Mouse (Mus musculus) G1E (cell line): ENCODE results near the gene Gpatch8. TPM values are rescaled to one million over a fixed set of nuclear protein-coding genes. Genes with fewer than 3 reads are reported as not detected.

Experiments used
- ATAC-seq: 2 replicates; pipeline ENCODE4 v1.8.0; 2016; ENCODE audit warnings: mild to moderate bottlenecking; ENCODE audit not compliant: insufficient number of reproducible peaks, poor library complexity, low FRiP score, severe bottlenecking; ENCODE audit errors: extremely low read depth
- DNase-seq: peaks from one replicate; pipeline ENCODE4 v3.0.0; 2012; ENCODE audit warnings: low spot score
- H3K27me3 ChIP-seq: 2 replicates; pipeline ENCODE4 v1.6.1; 2012; ENCODE audit warnings: mild to moderate bottlenecking, low read length, inconsistent platforms; ENCODE audit not compliant: insufficient read depth
- H3K36me3 ChIP-seq: replicated peaks from 2 replicates; pipeline ENCODE3; 2012; ENCODE audit warnings: mild to moderate bottlenecking, inconsistent platforms
- H3K4me1 ChIP-seq: 2 replicates; pipeline ENCODE4 v1.6.1; 2012; ENCODE audit warnings: low read depth, low read length, inconsistent platforms, mixed read lengths; ENCODE audit not compliant: insufficient read depth
- H3K4me3 ChIP-seq: 2 replicates; pipeline ENCODE4 v1.5.1; 2012; ENCODE audit warnings: low read depth, mild to moderate bottlenecking, inconsistent platforms, low read length, moderate library complexity, mixed read lengths
- H3K9me3 ChIP-seq: replicated peaks from 2 replicates; pipeline ENCODE4 v1.6.1; 2012; ENCODE audit warnings: inconsistent platforms
- CTCF ChIP-seq: IDR thresholded peaks from 2 replicates; pipeline ENCODE4 v1.5.1; 2012; ENCODE audit warnings: low read depth, low read length, inconsistent platforms, mixed read lengths
- GATA1 ChIP-seq: IDR thresholded peaks from 2 replicates; pipeline ENCODE4 v1.6.1; 2012; ENCODE audit warnings: borderline replicate concordance, low read length, inconsistent platforms, mixed read lengths
- GATA2 ChIP-seq: IDR thresholded peaks from 2 replicates; pipeline ENCODE4 v1.6.1; 2012; ENCODE audit warnings: low read depth, low read length, inconsistent platforms, borderline replicate concordance
- POLR2AphosphoS5 ChIP-seq: IDR thresholded peaks from 2 replicates; pipeline ENCODE4 v1.6.1; 2012; ENCODE audit warnings: low read depth, low read length, inconsistent platforms; ENCODE audit not compliant: insufficient replicate concordance
- TAL1 ChIP-seq: conservative IDR thresholded peaks from 2 replicates; pipeline ENCODE4 v1.6.1; 2012; ENCODE audit warnings: low read depth, low read length, inconsistent platforms, mixed read lengths
- polyA plus RNA-seq: library from polyadenylated mRNA; stranded (reverse); fragments of >175 nt; gene quantifications from 2 replicates; pipeline ENCODE4 v1.2.3, GENCODE M21; 2012
- total RNA-seq, 2 experiments: library from RNA; stranded (forward) in 1 of 2; stranded (reverse) in 1 of 2; fragments of 200-1000 nt in 1 of 2; fragments of >200 nt in 1 of 2; fragmentation: Nextera tagmentation in 1 of 2; gene quantifications; 2 replicates each; pipeline ENCODE4 v1.2.3; 2014 to 2017

The Gpatch8 gene
- total and polyA plus RNA-seq, 3 experiments, result 16.1 to 69.2 (median 26.0) TPM

DNA sequence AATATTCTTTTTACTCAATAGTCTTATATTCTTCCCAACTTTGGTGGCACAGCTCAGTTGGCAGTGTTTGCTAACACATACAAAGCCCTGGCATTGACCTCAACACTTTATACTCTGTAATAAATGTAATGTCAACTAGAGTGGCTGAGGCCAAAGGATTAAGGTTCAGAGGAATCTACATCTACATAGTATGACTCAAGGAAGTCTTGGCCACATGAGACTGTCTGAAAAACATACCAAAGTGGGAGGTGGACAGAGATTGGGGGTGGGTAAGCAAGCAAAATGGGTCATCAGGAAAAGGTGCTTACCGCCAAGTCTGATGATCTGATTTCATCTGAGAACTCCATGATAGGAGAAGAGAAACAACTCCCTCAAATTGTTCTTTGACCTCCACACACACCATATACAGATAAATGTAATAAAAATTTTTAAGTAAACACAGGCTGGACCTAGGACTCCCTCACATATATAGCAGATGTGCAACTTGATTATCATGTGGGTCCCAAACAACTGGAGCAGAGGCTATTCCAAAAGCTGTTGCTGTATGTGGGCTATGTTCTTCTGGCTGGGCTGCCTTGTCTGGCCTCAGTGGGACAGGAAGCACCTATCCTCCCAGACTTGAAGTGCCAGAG is 41.3 kb downstream of the Gpatch8 start:
- TF ChIP-seq POLR2AphosphoS5, result no peak
- TF ChIP-seq CTCF, result no peak
- TF ChIP-seq TAL1, result no peak
- no peak for ATAC-seq
- DNase-seq, result no peak
- H3K36me3 ChIP-seq, result peaks cover 68% of the 10 kb centered on the region
- H3K4me1 ChIP-seq, result no peaks in the 10 kb centered on the region
- no peak overlapping the region for H3K4me3 ChIP-seq
- no peaks in the 10 kb centered on the region for H3K27me3 ChIP-seq
- H3K9me3 ChIP-seq, result no peaks in the 10 kb centered on the region

DNA sequence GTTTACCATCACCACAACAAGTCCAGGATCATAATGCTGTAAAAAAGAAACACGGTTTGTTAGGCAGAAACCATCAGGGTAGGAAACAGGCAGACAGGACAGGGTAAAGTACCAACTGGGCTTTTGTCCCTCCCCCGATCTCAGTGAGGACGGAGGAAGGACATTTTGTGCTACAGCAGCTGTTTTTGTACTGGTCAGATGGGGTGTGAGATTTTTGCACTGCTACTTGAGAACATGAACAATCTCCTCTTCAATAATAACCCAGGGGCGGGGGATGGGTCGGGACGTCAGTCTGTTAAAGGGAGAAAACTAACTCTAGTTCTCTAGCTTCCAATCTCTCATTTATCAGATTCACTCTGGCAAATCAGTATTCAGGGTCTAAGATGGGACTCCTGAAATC is 46.0 kb downstream of the Gpatch8 start:
- no peak for TF ChIP-seq TAL1
- TF ChIP-seq POLR2AphosphoS5, result no peak
- no peak for TF ChIP-seq CTCF
- no peak for TF ChIP-seq GATA1
- no peak for TF ChIP-seq GATA2
- ATAC-seq, result no peak
- Histone ChIP-seq H3K9me3 (no peaks in the 10 kb centered on the region), H3K4me1 (no peaks in the 10 kb centered on the region), H3K27me3 (no peaks in the 10 kb centered on the region), H3K36me3 (peaks cover 51% of the 10 kb centered on the region), H3K4me3 (no peak overlapping the region)
- no peak for DNase-seq

DNA sequence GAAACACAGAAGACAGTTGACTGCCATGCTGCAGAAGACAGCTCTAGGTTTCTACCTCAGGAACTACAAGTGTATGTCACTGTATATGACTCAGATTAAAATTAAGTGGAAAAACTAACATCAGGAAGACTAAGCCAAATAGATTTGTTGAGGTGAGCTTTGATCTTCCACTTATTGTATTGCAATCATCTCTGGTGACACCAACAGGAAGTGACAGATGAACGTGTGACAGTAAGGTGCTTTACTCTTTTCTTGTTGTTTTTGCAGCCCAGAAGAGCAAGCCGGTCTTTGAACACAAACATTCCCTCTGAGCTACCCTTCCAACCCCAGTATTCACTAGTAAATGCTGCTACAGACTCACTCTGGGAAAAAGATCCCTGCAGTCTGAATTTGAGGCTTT is 59.5 kb downstream of the Gpatch8 start:
- peaks cover 84% of the 10 kb centered on the region for H3K36me3 ChIP-seq
- H3K9me3 ChIP-seq, result no peaks in the 10 kb centered on the region
- TF ChIP-seq TAL1 (no peak), GATA1 (no peak), POLR2AphosphoS5 (no peak), CTCF (no peak), GATA2 (no peak)
- ATAC-seq, result no peak
- no peak overlapping the region for H3K4me3 ChIP-seq
- peaks cover 7% of the 10 kb centered on the region for H3K4me1 ChIP-seq
- DNase-seq, result no peak
- H3K27me3 ChIP-seq, result no peaks in the 10 kb centered on the region

DNA sequence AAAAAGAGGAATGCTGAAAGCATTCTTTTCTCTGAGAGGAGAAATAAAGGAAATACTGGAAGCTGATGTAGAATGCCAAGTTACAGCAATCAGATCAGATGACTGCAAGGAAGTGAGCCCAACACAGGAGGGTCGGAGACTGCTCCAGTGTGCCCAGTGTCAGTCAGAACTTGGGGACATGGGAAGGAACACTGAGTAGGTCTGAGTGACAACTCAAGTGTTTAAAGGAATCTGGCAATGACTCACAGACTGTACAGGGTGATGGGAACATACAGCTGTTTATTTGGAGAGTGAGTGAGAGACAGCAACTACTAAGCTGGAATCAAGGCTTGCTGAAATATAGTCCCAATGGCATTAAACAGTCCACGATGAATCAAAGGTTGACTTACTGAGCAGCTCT is 60.0 kb downstream of the Gpatch8 start:
- TF ChIP-seq POLR2AphosphoS5, result no peak
- TF ChIP-seq GATA2, result no peak
- no peak for TF ChIP-seq GATA1
- TF ChIP-seq TAL1, result no peak
- TF ChIP-seq CTCF, result no peak
- peaks cover 7% of the 10 kb centered on the region for H3K4me1 ChIP-seq
- H3K27me3 ChIP-seq, result no peaks in the 10 kb centered on the region
- DNase-seq, result no peak
- H3K36me3 ChIP-seq, result peaks cover 79% of the 10 kb centered on the region
- no peak for ATAC-seq
- no peaks in the 10 kb centered on the region for H3K9me3 ChIP-seq
- H3K4me3 ChIP-seq, result no peak overlapping the region

DNA sequence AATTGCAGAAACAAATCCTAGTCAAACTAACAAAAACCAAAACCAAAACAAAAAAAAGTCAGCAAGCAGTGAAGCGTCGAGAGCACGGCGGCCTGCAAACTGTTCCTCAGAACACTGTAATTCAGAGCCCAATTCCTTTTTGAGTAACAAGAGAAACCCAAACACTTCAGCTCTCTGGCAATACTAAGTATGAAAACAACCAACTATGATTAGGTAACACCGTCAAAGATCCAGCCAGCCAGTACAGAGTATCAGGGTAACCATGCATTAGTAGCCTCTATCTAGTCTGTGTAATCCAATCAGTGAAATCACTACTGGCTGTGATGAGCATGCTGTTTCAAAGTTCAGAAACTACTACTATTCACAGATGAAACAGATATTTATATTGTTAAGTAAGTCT is 60.5 kb downstream of the Gpatch8 start:
- Histone ChIP-seq H3K4me3 (no peak overlapping the region), H3K36me3 (peaks cover 76% of the 10 kb centered on the region), H3K4me1 (peaks cover 7% of the 10 kb centered on the region), H3K27me3 (no peaks in the 10 kb centered on the region), H3K9me3 (no peaks in the 10 kb centered on the region)
- TF ChIP-seq TAL1 (no peak), CTCF (no peak), POLR2AphosphoS5 (no peak), GATA2 (no peak), GATA1 (no peak)
- DNase-seq (no peak), ATAC-seq (no peak)

DNA sequence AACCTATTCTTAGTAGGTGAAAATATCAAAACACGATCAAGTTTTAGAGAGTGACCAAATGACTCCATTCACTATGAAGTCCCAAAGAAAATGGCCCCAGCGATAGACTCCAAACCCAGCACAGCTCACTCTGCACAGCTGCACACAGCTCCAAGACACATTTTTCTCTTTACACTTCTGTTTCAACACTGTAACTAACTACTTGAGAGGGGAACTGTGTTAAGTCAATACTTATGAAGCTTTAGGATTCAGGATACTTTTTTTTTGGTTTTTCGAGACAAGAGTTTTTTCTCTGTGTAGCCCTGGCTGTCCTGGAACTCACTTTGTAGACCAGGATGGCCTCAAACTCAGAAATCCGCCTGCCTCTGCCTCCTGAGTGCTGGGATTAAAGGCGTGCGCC is 61.1 kb downstream of the Gpatch8 start:
- Histone ChIP-seq H3K27me3 (no peaks in the 10 kb centered on the region), H3K9me3 (no peaks in the 10 kb centered on the region), H3K4me1 (peaks cover 7% of the 10 kb centered on the region), H3K36me3 (peaks cover 72% of the 10 kb centered on the region), H3K4me3 (no peak overlapping the region)
- no peak for TF ChIP-seq TAL1
- no peak for TF ChIP-seq GATA2
- TF ChIP-seq GATA1, result no peak
- TF ChIP-seq CTCF, result no peak
- TF ChIP-seq POLR2AphosphoS5, result no peak
- ATAC-seq (no peak), DNase-seq (no peak)

DNA sequence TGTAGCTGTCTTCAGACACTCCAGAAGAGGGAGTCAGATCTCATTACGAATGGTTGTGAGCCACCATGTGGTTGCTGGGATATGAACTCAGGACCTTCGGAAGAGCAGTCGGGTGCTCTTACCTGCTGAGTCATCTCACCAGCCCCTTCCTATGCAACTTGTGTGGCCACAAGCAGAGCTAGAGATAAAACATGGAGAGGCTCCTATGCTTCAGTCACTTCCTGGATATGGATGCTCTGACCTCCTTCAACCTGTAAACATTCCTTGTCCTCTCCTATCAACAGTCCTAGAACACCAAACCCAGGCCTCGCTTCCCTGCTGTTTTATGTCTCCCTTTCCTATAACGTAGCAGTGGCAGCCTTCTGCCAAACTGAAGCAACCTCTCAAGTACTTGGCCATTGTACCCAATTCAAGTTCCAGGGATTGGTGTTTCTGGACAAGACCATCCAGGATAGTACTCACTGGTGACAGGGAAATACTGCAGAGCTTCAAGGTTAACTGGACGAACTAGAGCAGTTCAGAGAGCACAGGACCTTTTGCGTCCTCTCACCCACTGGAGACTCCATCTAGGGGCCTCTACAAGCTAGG is 62.0 kb downstream of the Gpatch8 start:
- no peak for TF ChIP-seq GATA2
- no peak for TF ChIP-seq GATA1
- no peak for TF ChIP-seq TAL1
- TF ChIP-seq CTCF, result no peak
- TF ChIP-seq POLR2AphosphoS5, result no peak
- H3K4me1 ChIP-seq, result peaks cover 12% of the 10 kb centered on the region
- peaks cover 71% of the 10 kb centered on the region for H3K36me3 ChIP-seq
- ATAC-seq (no peak), DNase-seq (no peak)
- no peak overlapping the region for H3K4me3 ChIP-seq
- no peaks in the 10 kb centered on the region for H3K27me3 ChIP-seq
- H3K9me3 ChIP-seq, result no peaks in the 10 kb centered on the region
